Mouse (Mus musculus): Measurements from ENCODE around the gene Irf3. TPM values are rescaled to one million over a fixed set of nuclear protein-coding genes. Genes with fewer than 3 reads are reported as not detected.

Gene Irf3
- polyA plus RNA-seq, 1 experiment from 2014 or later, result 73.6 TPM

DNA sequence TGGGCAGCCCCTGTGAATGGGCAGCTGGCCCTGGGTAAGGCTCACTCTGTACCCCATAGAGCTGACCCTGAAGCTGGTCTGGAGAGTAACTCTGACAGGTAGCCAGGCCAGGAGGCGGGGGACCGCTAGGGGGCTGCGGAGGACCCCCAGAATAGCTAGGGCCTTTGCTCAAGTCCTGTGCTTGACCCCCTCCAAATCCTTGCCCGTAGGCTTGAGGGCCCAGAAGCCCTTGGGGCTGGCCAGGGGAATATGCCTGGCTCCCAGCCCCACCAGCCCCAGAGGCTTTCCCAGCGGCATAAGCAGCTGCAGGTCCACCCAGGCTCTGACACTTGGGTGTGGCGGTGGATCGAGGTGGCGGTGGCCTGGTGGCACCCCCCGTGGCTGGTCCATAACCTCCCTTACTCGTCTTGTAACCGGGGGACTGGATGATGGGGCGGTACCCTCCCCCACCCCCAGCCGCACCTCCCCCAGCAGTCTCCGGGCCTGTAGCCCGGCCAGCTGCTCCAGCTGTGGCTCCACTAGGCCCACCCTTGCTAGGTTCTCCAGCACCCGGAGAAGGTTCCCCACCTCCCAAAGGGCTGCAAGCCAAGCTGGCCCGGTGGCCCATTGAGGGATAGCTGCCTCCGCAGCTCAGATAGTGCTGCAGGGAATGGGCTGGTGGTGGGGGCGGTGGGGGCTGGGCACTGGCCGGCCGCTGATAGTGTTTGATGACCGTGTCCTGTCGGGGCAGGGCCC, 51.6 kb downstream of the Irf3 start:
- no peak overlapping the region for H3K4me3 ChIP-seq (replicated peaks; ENCODE audit: low read depth, low read length)
- no peaks in the 10 kb centered on the region for H3K9me3 ChIP-seq (replicated peaks; ENCODE audit: low read length)
- TF ChIP-seq CTCF (IDR thresholded peaks at IDR 0.05; ENCODE audit: low read depth), result no peak
- ATAC-seq (replicated peaks; ENCODE audit: low FRiP score, low read depth) (no peak), DNase-seq (ENCODE audit: low spot score) (no peak)
- 90% methylated on average over 22 of the region's 23 CpGs for WGBS
- no peak overlapping the region for H3K4me2 ChIP-seq (ENCODE audit: low read length)
- H3K27me3 ChIP-seq (ENCODE audit: insufficient read depth, low read length), result no peaks in the 10 kb centered on the region
- 0 out of 2 replicates have a peak, but pooled peaks cover 6% of the 10 kb centered on the region for H3K4me1 ChIP-seq (replicated peaks; ENCODE audit: insufficient read depth, low read length)
- H3K9ac ChIP-seq (ENCODE audit: low read depth, low read length), result no peak overlapping the region
- H3K27ac ChIP-seq, result no peak overlapping the region
- H3K36me3 ChIP-seq (ENCODE audit: insufficient read depth, low read length), result peaks cover 44% of the 10 kb centered on the region

DNA sequence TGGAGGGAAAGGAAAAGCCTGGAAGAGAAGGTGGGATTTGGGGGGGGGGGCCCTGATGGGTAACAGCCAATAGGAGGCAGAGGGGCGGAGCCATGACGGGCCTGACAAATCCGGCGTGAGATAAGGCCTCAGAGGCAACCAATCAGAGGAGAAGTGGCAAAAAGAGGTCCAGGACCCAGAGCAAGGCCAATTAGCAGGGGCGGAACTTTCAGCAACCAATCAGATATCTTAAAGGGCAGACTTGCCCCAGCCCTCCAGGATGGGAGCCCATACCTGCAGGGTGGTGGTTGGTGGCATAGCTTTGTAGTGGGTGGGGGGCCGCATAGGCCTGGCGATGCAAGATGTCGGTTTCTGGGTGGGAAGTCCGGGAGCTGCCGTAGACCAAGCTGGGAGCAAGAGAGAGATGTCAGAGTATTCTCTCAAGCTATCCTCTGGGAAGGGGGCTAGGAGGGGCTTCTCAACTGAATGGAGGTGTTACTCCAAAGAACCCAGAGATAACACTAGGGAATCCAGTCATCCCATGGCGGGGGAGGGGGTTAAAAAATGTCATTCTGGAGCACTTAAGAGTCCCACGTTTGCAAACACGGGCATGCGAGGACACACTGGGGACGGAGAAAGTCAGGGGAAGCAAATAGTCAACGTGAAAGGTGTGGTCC, 53.6 kb downstream of the Irf3 start:
- H3K27me3 ChIP-seq (ENCODE audit: insufficient read depth, low read length), result no peaks in the 10 kb centered on the region
- 5% methylated on average over 15 of the region's 16 CpGs for WGBS
- peak overlapping the region; percentile 98; the same call in 1 of the 2 replicates for H3K27ac ChIP-seq
- no peaks in the 10 kb centered on the region for H3K9me3 ChIP-seq (replicated peaks; ENCODE audit: low read length)
- H3K4me3 ChIP-seq (replicated peaks; ENCODE audit: low read depth, low read length), result peak overlapping the region; percentile 69
- ATAC-seq (replicated peaks; ENCODE audit: low FRiP score, low read depth) (peak; percentile 41), DNase-seq (ENCODE audit: low spot score) (peak; percentile 98)
- TF ChIP-seq CTCF (IDR thresholded peaks at IDR 0.05; ENCODE audit: low read depth), result no peak
- 0 out of 2 replicates have a peak, but pooled peaks cover 10% of the 10 kb centered on the region for H3K4me1 ChIP-seq (replicated peaks; ENCODE audit: insufficient read depth, low read length)
- H3K4me2 ChIP-seq (ENCODE audit: low read length), result peak overlapping the region; percentile 95
- H3K36me3 ChIP-seq (ENCODE audit: insufficient read depth, low read length), result peaks cover 36% of the 10 kb centered on the region
- H3K9ac ChIP-seq (ENCODE audit: low read depth, low read length), result peak overlapping the region; percentile 90

DNA sequence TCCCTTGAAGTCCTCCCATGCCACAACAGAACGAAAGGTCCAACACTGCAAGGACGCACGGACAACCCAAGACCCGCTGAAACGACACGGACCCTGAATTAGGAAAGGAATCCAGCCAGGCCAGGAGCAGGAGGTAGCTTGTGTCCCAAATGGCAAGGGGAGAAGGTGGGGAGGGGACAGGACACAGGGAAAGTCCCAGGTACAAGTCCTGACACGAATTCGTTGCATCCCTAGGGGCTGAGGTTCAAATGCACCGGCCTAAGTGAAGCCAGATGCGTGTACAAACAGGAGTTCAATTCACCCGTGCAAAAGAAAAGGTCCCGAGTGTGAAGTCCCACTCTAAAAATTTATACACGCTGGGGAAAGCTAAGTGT, 54.1 kb downstream of the Irf3 start:
- DNase-seq (ENCODE audit: low spot score) (no peak), ATAC-seq (replicated peaks; ENCODE audit: low FRiP score, low read depth) (no peak)
- Histone ChIP-seq H3K4me2 (ENCODE audit: low read length) (peak overlapping the region; percentile 95), H3K4me1 (replicated peaks; ENCODE audit: insufficient read depth, low read length) (0 out of 2 replicates have a peak, but pooled peaks cover 10% of the 10 kb centered on the region), H3K27me3 (ENCODE audit: insufficient read depth, low read length) (no peaks in the 10 kb centered on the region), H3K9ac (ENCODE audit: low read depth, low read length) (peak overlapping the region; percentile 90), H3K4me3 (replicated peaks; ENCODE audit: low read depth, low read length) (peak overlapping the region; percentile 69), H3K27ac (peak overlapping the region; percentile 98), H3K9me3 (replicated peaks; ENCODE audit: low read length) (no peaks in the 10 kb centered on the region), H3K36me3 (ENCODE audit: insufficient read depth, low read length) (peaks cover 33% of the 10 kb centered on the region)
- TF ChIP-seq CTCF (IDR thresholded peaks at IDR 0.05; ENCODE audit: low read depth), result no peak
- 2% methylated on average over 13 of the region's 13 CpGs for WGBS

Small RNA genes lying within 50 kb of the gene (microRNA-seq; reads per million reads assigned to microRNA genes)
- not detected for gene Mir7054

Other genes with a start within 250 kb of the Irf3 start
- gene Vrk3, start 249.2 kb upstream of the Irf3 start, polyA plus RNA-seq (2015; fragmentation: Nextera tagmentation; extraction: Ambion mirVana), result 45.3 and 49.3 TPM in 2 replicates
- gene Zfp473, start 246.6 kb upstream of the Irf3 start, polyA plus RNA-seq (2015; fragmentation: Nextera tagmentation; extraction: Ambion mirVana), result 0.87 and 0.89 TPM in 2 replicates
- 57.6 and 62.4 TPM in 2 replicates for gene Nup62, start 181.6 kb upstream of the Irf3 start, polyA plus RNA-seq (2015; fragmentation: Nextera tagmentation; extraction: Ambion mirVana)
- 0.88 and 1.0 TPM in 2 replicates for gene Il4i1, start 181.3 kb upstream of the Irf3 start, polyA plus RNA-seq (2015; fragmentation: Nextera tagmentation; extraction: Ambion mirVana)
- gene Atf5, start 181.0 kb upstream of the Irf3 start, polyA plus RNA-seq (2015; fragmentation: Nextera tagmentation; extraction: Ambion mirVana), result 4.2 and 5.3 TPM in 2 replicates
- 108 and 111 TPM in 2 replicates for gene Akt1s1, start 148.7 kb upstream of the Irf3 start, polyA plus RNA-seq (2015; fragmentation: Nextera tagmentation; extraction: Ambion mirVana)
- 78.0 and 87.0 TPM in 2 replicates for gene Tbc1d17, start 148.6 kb upstream of the Irf3 start, polyA plus RNA-seq (2015; fragmentation: Nextera tagmentation; extraction: Ambion mirVana)
- 34.0 and 36.4 TPM in 2 replicates for gene Pnkp, start 140.5 kb upstream of the Irf3 start, polyA plus RNA-seq (2015; fragmentation: Nextera tagmentation; extraction: Ambion mirVana)
- gene Ptov1, start 127.9 kb upstream of the Irf3 start, polyA plus RNA-seq (2015; fragmentation: Nextera tagmentation; extraction: Ambion mirVana), result 377 and 412 TPM in 2 replicates
- 91.4 and 97.8 TPM in 2 replicates for gene Med25, start 104.9 kb upstream of the Irf3 start, polyA plus RNA-seq (2015; fragmentation: Nextera tagmentation; extraction: Ambion mirVana)
- gene Fuz, start 101.6 kb upstream of the Irf3 start, polyA plus RNA-seq (2015; fragmentation: Nextera tagmentation; extraction: Ambion mirVana), result 19.9 and 21.1 TPM in 2 replicates
- 55.8 and 55.9 TPM in 2 replicates for gene Ap2a1, start 68.2 kb upstream of the Irf3 start, polyA plus RNA-seq (2015; fragmentation: Nextera tagmentation; extraction: Ambion mirVana)
- gene Tsks, start 54.4 kb upstream of the Irf3 start, polyA plus RNA-seq (2015; fragmentation: Nextera tagmentation; extraction: Ambion mirVana), result 0.13 and 0.14 TPM in 2 replicates
- 13.2 and 13.7 TPM in 2 replicates for gene Cpt1c, start 22.8 kb upstream of the Irf3 start, polyA plus RNA-seq (2015; fragmentation: Nextera tagmentation; extraction: Ambion mirVana)
- 414 and 449 TPM in 2 replicates for gene Prmt1, start 11.1 kb upstream of the Irf3 start, polyA plus RNA-seq (2015; fragmentation: Nextera tagmentation; extraction: Ambion mirVana)
- 42.8 and 43.4 TPM in 2 replicates for gene Bcl2l12, start 1.1 kb downstream of the Irf3 start, polyA plus RNA-seq (2015; fragmentation: Nextera tagmentation; extraction: Ambion mirVana)
- 25.6 and 27.3 TPM in 2 replicates for gene Scaf1, start 18.7 kb downstream of the Irf3 start, polyA plus RNA-seq (2015; fragmentation: Nextera tagmentation; extraction: Ambion mirVana)
- gene Rras, start 20.3 kb downstream of the Irf3 start, polyA plus RNA-seq (2015; fragmentation: Nextera tagmentation; extraction: Ambion mirVana), result 47.6 and 53.0 TPM in 2 replicates
- gene Prr12, start 55.2 kb downstream of the Irf3 start, polyA plus RNA-seq (2015; fragmentation: Nextera tagmentation; extraction: Ambion mirVana), result 5.8 and 6.1 TPM in 2 replicates
- gene Nosip, start 64.8 kb downstream of the Irf3 start, polyA plus RNA-seq (2015; fragmentation: Nextera tagmentation; extraction: Ambion mirVana), result 65.0 and 65.3 TPM in 2 replicates
- 44.3 and 45.1 TPM in 2 replicates for gene Prrg2, start 65.0 kb downstream of the Irf3 start, polyA plus RNA-seq (2015; fragmentation: Nextera tagmentation; extraction: Ambion mirVana)
- gene Rcn3, start 94.6 kb downstream of the Irf3 start, polyA plus RNA-seq (2015; fragmentation: Nextera tagmentation; extraction: Ambion mirVana), result 215 and 228 TPM in 2 replicates
- gene Fcgrt, start 106.2 kb downstream of the Irf3 start, polyA plus RNA-seq (2015; fragmentation: Nextera tagmentation; extraction: Ambion mirVana), result 134 and 145 TPM in 2 replicates
- gene Rps11, start 126.8 kb downstream of the Irf3 start, polyA plus RNA-seq (2015; fragmentation: Nextera tagmentation; extraction: Ambion mirVana), result 1,486 and 1,553 TPM in 2 replicates
- 1,804 and 1,959 TPM in 2 replicates for gene Rpl13a, start 131.1 kb downstream of the Irf3 start, polyA plus RNA-seq (2015; fragmentation: Nextera tagmentation; extraction: Ambion mirVana)
- gene Gm45713, start 138.6 kb downstream of the Irf3 start, polyA plus RNA-seq (2015; fragmentation: Nextera tagmentation; extraction: Ambion mirVana), result 0.83 and 1.3 TPM in 2 replicates
- 2.2 and 2.4 TPM in 2 replicates for gene Flt3l, start 138.8 kb downstream of the Irf3 start, polyA plus RNA-seq (2015; fragmentation: Nextera tagmentation; extraction: Ambion mirVana)
- gene Pih1d1, start 156.7 kb downstream of the Irf3 start, polyA plus RNA-seq (2015; fragmentation: Nextera tagmentation; extraction: Ambion mirVana), result 81.3 and 88.6 TPM in 2 replicates
- gene Aldh16a1, start 156.9 kb downstream of the Irf3 start, polyA plus RNA-seq (2015; fragmentation: Nextera tagmentation; extraction: Ambion mirVana), result 55.4 and 62.7 TPM in 2 replicates
- gene Slc17a7, start 166.3 kb downstream of the Irf3 start, polyA plus RNA-seq (2015; fragmentation: Nextera tagmentation; extraction: Ambion mirVana), result 0.17 TPM in 2 replicates
- not detected in 2 replicates for gene Gfy, start 181.9 kb downstream of the Irf3 start, polyA plus RNA-seq (2015; fragmentation: Nextera tagmentation; extraction: Ambion mirVana)
- not detected in 2 replicates for gene Pth2, start 183.3 kb downstream of the Irf3 start, polyA plus RNA-seq (2015; fragmentation: Nextera tagmentation; extraction: Ambion mirVana)
- 0.36 and 0.43 TPM in 2 replicates for gene Ccdc155, start 207.2 kb downstream of the Irf3 start, polyA plus RNA-seq (2015; fragmentation: Nextera tagmentation; extraction: Ambion mirVana)
- gene Dkkl1, start 214.5 kb downstream of the Irf3 start, polyA plus RNA-seq (2015; fragmentation: Nextera tagmentation; extraction: Ambion mirVana), result 0.47 and 1.3 TPM in 2 replicates
- 94.3 and 112 TPM in 2 replicates for gene Tead2, start 218.1 kb downstream of the Irf3 start, polyA plus RNA-seq (2015; fragmentation: Nextera tagmentation; extraction: Ambion mirVana)
- gene Cd37, start 241.5 kb downstream of the Irf3 start, polyA plus RNA-seq (2015; fragmentation: Nextera tagmentation; extraction: Ambion mirVana), result 2.1 and 2.6 TPM in 2 replicates
- gene Slc6a16, start 243.4 kb downstream of the Irf3 start, polyA plus RNA-seq (2015; fragmentation: Nextera tagmentation; extraction: Ambion mirVana), result 0.18 and 0.45 TPM in 2 replicates

All from kidney, postnatal 0 days (tissue).